Mouse (Mus musculus) intestine, postnatal 0 days (tissue): ENCODE data around the gene Tead4. TPM values are rescaled to one million over a fixed set of nuclear protein-coding genes. Genes with fewer than 3 reads are reported as not detected.

ENCODE experiments used
- ATAC-seq: fragments of 200-750 bp; cut with Nextera tagmentation; 2 replicates; pipeline ENCODE4 v1.8.0; 2017; ENCODE audit warnings: mild to moderate bottlenecking, moderate TSS enrichment, moderate library complexity
- H3K27ac ChIP-seq: fragments of 300-500 bp; sonication (generic); 2 replicates; pipeline ENCODE4 v1.5.1; 2014; ENCODE audit warnings: mild to moderate bottlenecking, low read depth, low read length, moderate library complexity
- H3K27me3 ChIP-seq: fragments of 300-500 bp; sonication (generic); replicated peaks from 2 replicates; pipeline ENCODE4 v1.6.1; 2014; ENCODE audit warnings: low read length, mixed read lengths; ENCODE audit not compliant: control insufficient read depth, insufficient read depth
- H3K36me3 ChIP-seq: fragments of 300-500 bp; sonication (generic); 2 replicates; pipeline ENCODE4 v1.6.1; 2014; ENCODE audit warnings: mild to moderate bottlenecking, moderate library complexity; ENCODE audit not compliant: control insufficient read depth, insufficient read depth
- H3K4me1 ChIP-seq: fragments of 300-500 bp; sonication (generic); replicated peaks from 2 replicates; pipeline ENCODE4 v1.6.1; 2014; ENCODE audit warnings: antibody characterized with exemption, low read length, mixed read lengths; ENCODE audit not compliant: control insufficient read depth, insufficient read depth
- H3K4me2 ChIP-seq: fragments of 300-500 bp; sonication (generic); replicated peaks from 2 replicates; pipeline ENCODE4 v1.6.1; 2014; ENCODE audit warnings: low read depth, mild to moderate bottlenecking, moderate library complexity
- H3K4me3 ChIP-seq: fragments of 300-500 bp; sonication (generic); 2 replicates; pipeline ENCODE4 v1.5.1; 2014; ENCODE audit warnings: low read depth, low read length
- H3K9ac ChIP-seq: fragments of 300-500 bp; sonication (generic); 2 replicates; pipeline ENCODE4 v1.6.1; 2014; ENCODE audit warnings: mild to moderate bottlenecking, low read depth, low read length
- H3K9me3 ChIP-seq: fragments of 300-500 bp; sonication (generic); 2 replicates; pipeline ENCODE4 v1.6.1; 2016; ENCODE audit warnings: mixed run types; ENCODE audit not compliant: control insufficient read depth
- CTCF ChIP-seq: sonication (generic); IDR thresholded peaks from 2 replicates; pipeline ENCODE4 v1.5.1; 2016; ENCODE audit warnings: low read depth, mild to moderate bottlenecking, control low read depth, antibody characterized with exemption, moderate library complexity
- WGBS: fragments of 180-500 bp; shearing (Covaris S2); extraction: QIAGEN DNeasy Blood & Tissue Kit; methylation state at CpG from one replicate; pipeline ENCODE4 v1.1.7; 2014; 5-methylcytosine and 5-hydroxymethylcytosine counted together
- polyA plus RNA-seq: library from polyadenylated mRNA; unstranded; fragments of >200 nt; fragmentation: Nextera tagmentation; extraction: Ambion mirVana; gene quantifications from 2 replicates; pipeline ENCODE4 v1.2.1, GENCODE M21; 2015

Gene Tead4
- 1.4 and 1.5 TPM in 2 replicates for polyA plus RNA-seq

GRCm38 (mm10) chr6:128300134-128301001, at the start of gene Tead4:
TSS of gene Tead4 (minus strand) at chr6:128300823.
- peak within 1 kb of the TSS; percentile 97 for H3K4me2 ChIP-seq
- WGBS = under 1% methylated on average over 70 of the region's 81 CpGs
- H3K9me3 ChIP-seq = no peaks in the 10 kb centered on the region
- ATAC-seq = peak; percentile 89
- H3K36me3 ChIP-seq = no peaks in the 10 kb centered on the region
- peak within 1 kb of the TSS; percentile 57 for H3K4me3 ChIP-seq
- H3K27me3 ChIP-seq = peaks cover 15% of the 10 kb centered on the region; the same call in 1 of the 2 replicates
- H3K9ac ChIP-seq = peak within 1 kb of the TSS; percentile 47
- peaks cover 9% of the 10 kb centered on the region; the same call in 1 of the 2 replicates for H3K4me1 ChIP-seq
- peak within 1 kb of the TSS; percentile 69 for H3K27ac ChIP-seq
- TF ChIP-seq CTCF = peak; percentile 33; the same call in 1 of the 2 replicates

DNA sequence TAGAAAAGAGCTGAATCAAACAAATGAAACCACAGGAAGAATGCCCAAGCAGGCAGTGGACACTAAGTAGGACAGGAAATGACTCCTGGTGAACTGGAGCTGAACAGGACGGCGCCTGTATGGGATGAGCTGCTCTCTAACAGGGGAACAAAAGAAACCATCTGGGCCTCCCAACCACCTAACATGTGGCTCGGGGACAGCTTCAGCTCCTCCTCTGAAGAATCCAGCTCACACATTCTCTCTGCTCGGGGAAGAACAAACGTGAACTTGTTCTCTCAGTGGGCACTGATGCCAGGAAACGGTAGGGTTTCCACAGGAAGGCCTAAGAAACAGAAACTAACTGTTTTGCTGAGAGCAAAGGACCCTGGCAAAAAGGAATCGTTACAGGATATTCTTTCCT, 49.1 kb upstream of the Tead4 start:
- Histone ChIP-seq H3K27me3 (no peaks in the 10 kb centered on the region), H3K27ac (no peak overlapping the region; the same call in 1 of the 2 replicates), H3K36me3 (no peaks in the 10 kb centered on the region), H3K9me3 (no peaks in the 10 kb centered on the region), H3K4me2 (no peak overlapping the region), H3K4me3 (no peak overlapping the region), H3K4me1 (no peaks in the 10 kb centered on the region), H3K9ac (no peak overlapping the region)
- 60% methylated on average over 7 of the region's 7 CpGs for WGBS
- no peak for ATAC-seq
- TF ChIP-seq CTCF = no peak

GRCm38 (mm10) chr6:128346782-128347181, 46.2 kb upstream of the Tead4 start:
- Histone ChIP-seq H3K27me3 (no peaks in the 10 kb centered on the region), H3K36me3 (no peaks in the 10 kb centered on the region), H3K9me3 (no peaks in the 10 kb centered on the region), H3K27ac (no peak overlapping the region), H3K9ac (no peak overlapping the region), H3K4me2 (no peak overlapping the region), H3K4me1 (no peaks in the 10 kb centered on the region), H3K4me3 (no peak overlapping the region)
- TF ChIP-seq CTCF = no peak
- no peak for ATAC-seq
- WGBS = 72% methylated on average over 6 of the region's 6 CpGs

DNA sequence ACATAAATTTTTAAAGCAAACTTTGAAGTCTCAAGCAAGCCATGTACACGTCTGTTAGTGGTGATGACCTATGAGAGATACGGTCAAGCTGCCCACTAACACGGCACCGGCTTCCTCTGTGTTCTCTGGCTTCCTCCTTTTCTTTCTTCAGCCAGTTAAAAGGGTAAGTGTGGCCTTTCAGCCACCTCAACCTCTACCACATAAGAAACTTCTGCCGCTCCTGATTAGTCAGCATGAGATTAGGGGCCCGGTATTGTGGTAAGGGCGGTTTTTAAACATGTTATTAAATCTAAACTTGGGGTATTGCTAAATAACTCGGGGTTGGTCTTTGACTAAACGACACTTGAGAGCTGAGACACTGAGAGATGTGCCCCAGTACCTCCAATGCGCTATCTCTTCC, 45.0 kb upstream of the Tead4 start:
- ATAC-seq = no peak
- Histone ChIP-seq H3K27me3 (no peaks in the 10 kb centered on the region), H3K4me2 (no peak overlapping the region), H3K4me3 (no peak overlapping the region), H3K36me3 (no peaks in the 10 kb centered on the region), H3K9ac (no peak overlapping the region), H3K27ac (no peak overlapping the region), H3K9me3 (no peaks in the 10 kb centered on the region), H3K4me1 (no peaks in the 10 kb centered on the region)
- WGBS = 85% methylated on average over 10 of the region's 10 CpGs
- no peak for TF ChIP-seq CTCF

GRCm38 (mm10) chr6:128341956-128342723, 41.5 kb upstream of the Tead4 start:
- H3K9me3 ChIP-seq = no peaks in the 10 kb centered on the region
- no peak overlapping the region for H3K4me2 ChIP-seq
- no peak for ATAC-seq
- H3K9ac ChIP-seq = no peak overlapping the region
- H3K36me3 ChIP-seq = no peaks in the 10 kb centered on the region
- WGBS = 84% methylated on average over 11 of the region's 11 CpGs
- no peaks in the 10 kb centered on the region for H3K4me1 ChIP-seq
- no peak overlapping the region for H3K27ac ChIP-seq
- no peak overlapping the region for H3K4me3 ChIP-seq
- no peaks in the 10 kb centered on the region for H3K27me3 ChIP-seq
- no peak for TF ChIP-seq CTCF

GRCm38 (mm10) chr6:128338876-128339275, 38.3 kb upstream of the Tead4 start:
- H3K9ac ChIP-seq = no peak overlapping the region
- WGBS = 42% methylated on average over 5 of the region's 5 CpGs
- no peaks in the 10 kb centered on the region for H3K27me3 ChIP-seq
- no peak overlapping the region for H3K27ac ChIP-seq
- no peak for ATAC-seq
- H3K4me3 ChIP-seq = no peak overlapping the region
- H3K9me3 ChIP-seq = no peaks in the 10 kb centered on the region
- no peaks in the 10 kb centered on the region for H3K36me3 ChIP-seq
- no peak overlapping the region for H3K4me2 ChIP-seq
- no peak for TF ChIP-seq CTCF
- no peaks in the 10 kb centered on the region for H3K4me1 ChIP-seq
